Mouse (Mus musculus) heart, embryonic 14.5 days (tissue): Measurements from ENCODE around the gene Fam229a. TPM values are rescaled to one million over a fixed set of nuclear protein-coding genes. Genes with fewer than 3 reads are reported as not detected.

ENCODE experiments used
- polyA plus RNA-seq: library from polyadenylated mRNA; unstranded; fragments of >200 nt; fragmentation: Nextera tagmentation; extraction: Ambion mirVana; gene quantifications from 2 replicates; pipeline ENCODE4 v1.2.1, GENCODE M21; 2014

The Fam229a gene
- polyA plus RNA-seq, 1 experiment from 2014 or later = not detected

Other genes with a start within 250 kb of the Fam229a start
- gene C77080, start 229.8 kb upstream of the Fam229a start, polyA plus RNA-seq = 1.3 and 1.4 TPM in 2 replicates
- 1.6 and 1.8 TPM in 2 replicates for gene Sync, start 203.6 kb upstream of the Fam229a start, polyA plus RNA-seq
- gene Rbbp4, start 155.8 kb upstream of the Fam229a start, polyA plus RNA-seq = 256 and 263 TPM in 2 replicates
- gene Zbtb8os, start 155.5 kb upstream of the Fam229a start, polyA plus RNA-seq = 45.5 and 48.1 TPM in 2 replicates
- 9.0 TPM in 2 replicates for gene Zbtb8a, start 113.1 kb upstream of the Fam229a start, polyA plus RNA-seq
- gene Zbtb8b, start 50.3 kb upstream of the Fam229a start, polyA plus RNA-seq = 5.0 and 5.6 TPM in 2 replicates
- gene Bsdc1, start 29.6 kb upstream of the Fam229a start, polyA plus RNA-seq = 23.2 and 25.5 TPM in 2 replicates
- gene Tssk3, start 168 bp upstream of the Fam229a start, polyA plus RNA-seq = not detected in 2 replicates
- 301 and 313 TPM in 2 replicates for gene Marcksl1, start 22.4 kb downstream of the Fam229a start, polyA plus RNA-seq
- 123 and 124 TPM in 2 replicates for gene Hdac1, start 51.5 kb downstream of the Fam229a start, polyA plus RNA-seq
- gene Lck, start 82.5 kb downstream of the Fam229a start, polyA plus RNA-seq = 2.6 and 3.2 TPM in 2 replicates
- gene Fam167b, start 87.4 kb downstream of the Fam229a start, polyA plus RNA-seq = 5.3 and 5.6 TPM in 2 replicates
- gene Eif3i, start 109.5 kb downstream of the Fam229a start, polyA plus RNA-seq = 192 and 207 TPM in 2 replicates
- gene Tmem234, start 109.5 kb downstream of the Fam229a start, polyA plus RNA-seq = 158 and 179 TPM in 2 replicates
- gene Dcdc2b, start 123.1 kb downstream of the Fam229a start, polyA plus RNA-seq = 1.1 and 2.6 TPM in 2 replicates
- gene Iqcc, start 127.9 kb downstream of the Fam229a start, polyA plus RNA-seq = 24.1 and 25.1 TPM in 2 replicates
- gene Ccdc28b, start 132.8 kb downstream of the Fam229a start, polyA plus RNA-seq = 49.8 and 53.3 TPM in 2 replicates
- 51.5 and 56.4 TPM in 2 replicates for gene Txlna, start 149.9 kb downstream of the Fam229a start, polyA plus RNA-seq
- 11.5 and 14.2 TPM in 2 replicates for gene Kpna6, start 181.6 kb downstream of the Fam229a start, polyA plus RNA-seq
- 7.1 and 13.4 TPM in 2 replicates for gene Tmem39b, start 205.6 kb downstream of the Fam229a start, polyA plus RNA-seq